8 mouse cellular contexts compared by ENCODE assay signal in genomic region chr17:45733038-45733734, GRCm38 (mm10). TPM values are rescaled to one million over a fixed set of nuclear protein-coding genes. Genes with fewer than 3 reads are reported as not detected.
DNase-seq lines count a peak whose midpoint lies in the region; ATAC-seq and TF ChIP-seq lines count a peak whose summit lies in the region.

No protein-coding gene starts in this region.

- no peaks in the 10 kb centered on the region for H3K9me3 ChIP-seq in ES-Bruce4 (replicated peaks; ENCODE audit: control insufficient read depth, insufficient read depth, low read length, poor library complexity, severe bottlenecking)
- H3K9me3 ChIP-seq in forebrain, embryonic 13.5 days (replicated peaks): no peaks in the 10 kb centered on the region
- H3K9me3 ChIP-seq in kidney, embryonic 16.5 days (ENCODE audit: low read length): no peaks in the 10 kb centered on the region
- no peaks in the 10 kb centered on the region for H3K9me3 ChIP-seq in midbrain, embryonic 15.5 days

- no peak for TF ChIP-seq CTCF in gastrocnemius, adult 2 months (IDR thresholded peaks at IDR 0.05)
- TF ChIP-seq CTCF in ES-Bruce4 (IDR thresholded peaks at IDR 0.05; ENCODE audit: low read depth, low read length): no peak

- H3K4me2 ChIP-seq in forebrain, embryonic 13.5 days: peak overlapping the region; percentile 78
- H3K4me2 ChIP-seq in kidney, embryonic 16.5 days (replicated peaks; ENCODE audit: low read depth, low read length): peak overlapping the region; percentile 68
- peak overlapping the region; percentile 79 for H3K4me2 ChIP-seq in midbrain, embryonic 15.5 days

- ATAC-seq in forebrain, embryonic 13.5 days: peak; percentile 1; the same call in 1 of the 2 replicates
- no peak for ATAC-seq in kidney, embryonic 16.5 days (ENCODE audit: low FRiP score, low TSS enrichment)
- ATAC-seq in midbrain, embryonic 15.5 days (replicated peaks): peak; percentile 32
- no peak for ATAC-seq in erythroid progenitor cell, adult 5-6 weeks (replicated peaks; ENCODE audit: low FRiP score, poor library complexity, severe bottlenecking)

- peak overlapping the region; percentile 59 for H3K9ac ChIP-seq in ES-Bruce4 (ENCODE audit: low read depth, poor library complexity, severe bottlenecking)
- peak overlapping the region; percentile 68 for H3K9ac ChIP-seq in forebrain, embryonic 13.5 days
- peak overlapping the region; percentile 72 for H3K9ac ChIP-seq in kidney, embryonic 16.5 days (replicated peaks; ENCODE audit: low read length)
- H3K9ac ChIP-seq in midbrain, embryonic 15.5 days: peak overlapping the region; percentile 41; the same call in 1 of the 2 replicates

- TF ChIP-seq POLR2A in ES-Bruce4 (IDR thresholded peaks at IDR 0.05; ENCODE audit: insufficient read depth, low read length): no peak

- DNase-seq in gastrocnemius, adult 2 months: peak; percentile 48
- no peak for DNase-seq in gastrocnemius, postnatal 4 days (ENCODE audit: low spot score in 2 of 2)
- no peak for DNase-seq in lung, postnatal 14 days

- H3K4me3 ChIP-seq in gastrocnemius, adult 2 months: peak overlapping the region; percentile 61
- H3K4me3 ChIP-seq in ES-Bruce4 (ENCODE audit: low read depth, low read length): peak overlapping the region; percentile 45
- H3K4me3 ChIP-seq in forebrain, embryonic 13.5 days: peak overlapping the region; percentile 40; the same call in 1 of the 2 replicates
- H3K4me3 ChIP-seq in kidney, embryonic 16.5 days (ENCODE audit: low read length): peak overlapping the region; percentile 46
- 0 out of 2 replicates have a peak overlapping the region, but pooled peaks have one; percentile 32 for H3K4me3 ChIP-seq in midbrain, embryonic 15.5 days

- H3K36me3 ChIP-seq in ES-Bruce4 (ENCODE audit: control insufficient read depth, insufficient read depth, low read length, poor library complexity, severe bottlenecking): no peaks in the 10 kb centered on the region
- no peaks in the 10 kb centered on the region for H3K36me3 ChIP-seq in forebrain, embryonic 13.5 days (ENCODE audit: poor library complexity, severe bottlenecking)
- no peaks in the 10 kb centered on the region for H3K36me3 ChIP-seq in kidney, embryonic 16.5 days (ENCODE audit: insufficient read depth, low read length)
- no peaks in the 10 kb centered on the region for H3K36me3 ChIP-seq in midbrain, embryonic 15.5 days (replicated peaks)

- TF ChIP-seq EP300 in ES-Bruce4 (IDR thresholded peaks at IDR 0.05; ENCODE audit: insufficient read depth, low read depth, low read length): no peak

- no peaks in the 10 kb centered on the region for H3K27me3 ChIP-seq in ES-Bruce4 (ENCODE audit: control insufficient read depth, insufficient read depth, low read length, poor library complexity, severe bottlenecking)
- peaks cover 20% of the 10 kb centered on the region; the same call in 1 of the 2 replicates for H3K27me3 ChIP-seq in forebrain, embryonic 13.5 days
- peaks cover 9% of the 10 kb centered on the region for H3K27me3 ChIP-seq in kidney, embryonic 16.5 days (ENCODE audit: insufficient read depth, low read length)
- H3K27me3 ChIP-seq in midbrain, embryonic 15.5 days (replicated peaks): 0 out of 2 replicates have a peak, but pooled peaks cover 7% of the 10 kb centered on the region

- WGBS in forebrain, embryonic 13.5 days: 41% methylated on average over 19 of the region's 19 CpGs
- WGBS in kidney, embryonic 16.5 days: 58% methylated on average over 19 of the region's 19 CpGs
- 53% methylated on average over 19 of the region's 19 CpGs for whole genome bisulfite sequencing in midbrain, embryonic 15.5 days

- peaks cover 9% of the 10 kb centered on the region for H3K4me1 ChIP-seq in ES-Bruce4 (ENCODE audit: control insufficient read depth, insufficient read depth, low read length)
- H3K4me1 ChIP-seq in forebrain, embryonic 13.5 days: peaks cover 43% of the 10 kb centered on the region
- peaks cover 45% of the 10 kb centered on the region for H3K4me1 ChIP-seq in kidney, embryonic 16.5 days (ENCODE audit: insufficient read depth, low read length)
- H3K4me1 ChIP-seq in midbrain, embryonic 15.5 days: peaks cover 39% of the 10 kb centered on the region

- intact Hi-C loops in gastrocnemius, adult 2 months (cut with DNase I): no loop called here

- H3K27ac ChIP-seq in gastrocnemius, adult 2 months: peak overlapping the region; percentile 89
- H3K27ac ChIP-seq in ES-Bruce4 (ENCODE audit: insufficient read depth, low read length): no peak overlapping the region
- peak overlapping the region; percentile 6; the same call in 1 of the 2 replicates for H3K27ac ChIP-seq in forebrain, embryonic 13.5 days
- H3K27ac ChIP-seq in kidney, embryonic 16.5 days (ENCODE audit: low read length): no peak overlapping the region
- peak overlapping the region; percentile 54; the same call in 1 of the 2 replicates for H3K27ac ChIP-seq in midbrain, embryonic 15.5 days

RNA-seq across cellular contexts. Expression of gene 1600014C23Rik, which starts 0.5 kb away (rescaled TPM):
- total RNA-seq in gastrocnemius, adult 2 months (2021): under 1 TPM in 1 of 2 experiments, not detected in 1; 0.50 TPM
- total RNA-seq in gastrocnemius, postnatal 4 days (2021): not detected
- polyA plus RNA-seq in ES-Bruce4 (2011; ENCODE audit: insufficient read depth, insufficient read length, low read depth, missing spikeins): not detected in 2 replicates
- 0.48 TPM in 1 of 2 replicates, not detected in the other for polyA plus RNA-seq in forebrain, embryonic 13.5 days (2015; fragmentation: Nextera tagmentation; extraction: Ambion mirVana)
- not detected in 2 replicates for polyA plus RNA-seq in kidney, embryonic 16.5 days (2015; fragmentation: Nextera tagmentation; extraction: Ambion mirVana)
- 0.61 TPM in 1 of 2 replicates, not detected in the other for polyA plus RNA-seq in midbrain, embryonic 15.5 days (2015; fragmentation: Nextera tagmentation; extraction: Ambion mirVana)
- not detected in 2 replicates for total RNA-seq in erythroid progenitor cell, adult 5-6 weeks (2015; ENCODE audit: low replicate concordance)
- not detected in 2 replicates for total RNA-seq in erythroid progenitor cell, adult 5-6 weeks (2017; ENCODE audit: low replicate concordance)

RNA-seq across cellular contexts. Expression of gene Tmem63b, which starts 46.5 kb away (rescaled TPM):
- total RNA-seq in gastrocnemius, adult 2 months (2021): 10 to 100 TPM; 66.5 to 81.6 TPM
- 10 to 100 TPM; 48.6 to 56.4 TPM for total RNA-seq in gastrocnemius, postnatal 4 days (2021)
- polyA plus RNA-seq in ES-Bruce4 (2011; ENCODE audit: insufficient read depth, insufficient read length, low read depth, missing spikeins): 112 and 129 TPM in 2 replicates
- 91.1 and 92.9 TPM in 2 replicates for polyA plus RNA-seq in forebrain, embryonic 13.5 days (2015; fragmentation: Nextera tagmentation; extraction: Ambion mirVana)
- 35.6 and 41.5 TPM in 2 replicates for polyA plus RNA-seq in kidney, embryonic 16.5 days (2015; fragmentation: Nextera tagmentation; extraction: Ambion mirVana)
- polyA plus RNA-seq in midbrain, embryonic 15.5 days (2015; fragmentation: Nextera tagmentation; extraction: Ambion mirVana): 173 and 177 TPM in 2 replicates
- 3.2 and 3.8 TPM in 2 replicates for total RNA-seq in erythroid progenitor cell, adult 5-6 weeks (2015; ENCODE audit: low replicate concordance)
- total RNA-seq in erythroid progenitor cell, adult 5-6 weeks (2017; ENCODE audit: low replicate concordance): 5.9 and 11.6 TPM in 2 replicates

RNA-seq across cellular contexts. Expression of gene Mrpl14, which starts 47.1 kb away (rescaled TPM):
- 100 to 1,000 TPM in 1 of 2 experiments, 10 to 100 TPM in 1; 99.5 to 139 TPM for total RNA-seq in gastrocnemius, adult 2 months (2021)
- 10 to 100 TPM; 83.4 to 92.2 TPM for total RNA-seq in gastrocnemius, postnatal 4 days (2021)
- 31.8 and 42.7 TPM in 2 replicates for polyA plus RNA-seq in ES-Bruce4 (2011; ENCODE audit: insufficient read depth, insufficient read length, low read depth, missing spikeins)
- polyA plus RNA-seq in forebrain, embryonic 13.5 days (2015; fragmentation: Nextera tagmentation; extraction: Ambion mirVana): 116 and 125 TPM in 2 replicates
- 140 and 162 TPM in 2 replicates for polyA plus RNA-seq in kidney, embryonic 16.5 days (2015; fragmentation: Nextera tagmentation; extraction: Ambion mirVana)
- 118 and 124 TPM in 2 replicates for polyA plus RNA-seq in midbrain, embryonic 15.5 days (2015; fragmentation: Nextera tagmentation; extraction: Ambion mirVana)
- total RNA-seq in erythroid progenitor cell, adult 5-6 weeks (2015; ENCODE audit: low replicate concordance): 28.8 and 39.8 TPM in 2 replicates
- 8.5 and 8.7 TPM in 2 replicates for total RNA-seq in erythroid progenitor cell, adult 5-6 weeks (2017; ENCODE audit: low replicate concordance)

Comparison
In these comparisons a context has a peak if more than half of its experiments do, and no peak if none do; other contexts are left out.
1. H3K27ac ChIP-seq: peak in gastrocnemius, adult 2 months (single experiment), forebrain, embryonic 13.5 days (single experiment) and midbrain, embryonic 15.5 days (single experiment); none in ES-Bruce4 (single experiment) and kidney, embryonic 16.5 days (single experiment).
2. ATAC-seq: peak in forebrain, embryonic 13.5 days (single experiment) and midbrain, embryonic 15.5 days (single experiment); none in kidney, embryonic 16.5 days (single experiment) and erythroid progenitor cell, adult 5-6 weeks (single experiment).
3. Peak in every context shown above with its lines, with median percentiles within 50 percentile points of each other: H3K4me3 ChIP-seq, H3K9ac ChIP-seq and H3K4me2 ChIP-seq.